Mouse (Mus musculus): ENCODE data around the gene Gpr157.
"Not testable (repeated sequence)": the region's sequence is repeated elsewhere in the genome, so short reads cannot be mapped to it uniquely, and the experiment has no call there.

Gpr157 gene

DNA sequence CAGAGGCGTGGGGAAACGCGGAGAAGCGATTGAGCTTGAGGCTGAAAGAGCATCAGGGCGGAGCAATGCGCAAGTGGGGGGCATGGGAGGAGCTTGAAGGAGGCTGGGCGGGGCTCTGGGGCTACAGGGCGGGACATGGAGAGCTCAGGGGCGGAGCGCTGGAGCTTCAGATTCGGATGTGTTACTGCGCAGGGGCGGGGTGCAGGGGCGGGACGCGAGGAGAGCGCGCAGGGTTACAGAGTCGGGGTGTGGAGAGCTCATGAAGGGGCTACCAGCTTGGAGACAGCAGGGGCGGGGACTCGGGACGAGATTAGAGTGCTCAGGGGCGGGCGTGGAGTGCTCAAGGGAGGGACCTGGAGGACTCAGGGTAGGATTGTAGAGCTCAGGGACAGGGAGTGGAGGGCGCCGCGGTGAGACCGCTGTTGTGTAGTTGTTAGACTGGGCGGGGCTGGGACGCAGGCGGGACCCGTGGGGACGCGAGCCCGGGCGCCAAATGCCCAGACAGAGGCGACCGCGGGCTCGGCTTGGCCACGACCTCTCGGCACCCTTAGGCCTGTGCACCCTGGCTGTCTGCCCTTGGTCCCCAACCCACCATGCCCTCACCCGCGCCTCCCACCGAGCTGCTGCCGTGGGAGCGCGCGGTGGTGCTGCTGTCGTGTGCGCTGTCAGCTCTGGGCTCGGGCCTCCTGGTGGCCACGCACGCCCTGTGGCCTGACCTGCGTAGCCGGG lies at the start of gene Gpr157:
TSS of gene Gpr157 (plus strand) at position 205 of the 729 bp plus-strand sequence.
- DNase-seq (ENCODE audit: low spot score in 2 of 2) = peak; percentile 92

DNA sequence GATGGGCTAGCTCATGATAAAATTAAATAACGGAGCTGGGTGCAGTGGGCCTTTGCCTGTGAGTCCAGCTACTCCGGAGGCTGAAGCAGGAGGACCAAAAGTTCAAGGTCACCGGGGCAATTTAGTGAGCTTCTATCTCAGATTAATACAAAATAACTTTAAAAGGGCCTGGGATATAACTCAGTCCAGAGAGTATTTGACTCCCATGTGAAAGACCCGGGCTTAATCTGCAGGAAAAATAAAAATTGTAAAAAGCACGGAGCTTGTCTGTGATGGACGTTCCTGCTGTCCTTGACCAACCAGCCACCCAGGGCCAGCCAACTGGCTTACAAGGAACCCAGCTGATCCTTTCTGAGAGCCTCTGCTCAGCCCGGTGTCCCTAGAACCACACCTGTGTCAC lies 48.6 kb upstream of the Gpr157 start:
- DNase-seq (ENCODE audit: low spot score in 2 of 2) = no peak

DNA sequence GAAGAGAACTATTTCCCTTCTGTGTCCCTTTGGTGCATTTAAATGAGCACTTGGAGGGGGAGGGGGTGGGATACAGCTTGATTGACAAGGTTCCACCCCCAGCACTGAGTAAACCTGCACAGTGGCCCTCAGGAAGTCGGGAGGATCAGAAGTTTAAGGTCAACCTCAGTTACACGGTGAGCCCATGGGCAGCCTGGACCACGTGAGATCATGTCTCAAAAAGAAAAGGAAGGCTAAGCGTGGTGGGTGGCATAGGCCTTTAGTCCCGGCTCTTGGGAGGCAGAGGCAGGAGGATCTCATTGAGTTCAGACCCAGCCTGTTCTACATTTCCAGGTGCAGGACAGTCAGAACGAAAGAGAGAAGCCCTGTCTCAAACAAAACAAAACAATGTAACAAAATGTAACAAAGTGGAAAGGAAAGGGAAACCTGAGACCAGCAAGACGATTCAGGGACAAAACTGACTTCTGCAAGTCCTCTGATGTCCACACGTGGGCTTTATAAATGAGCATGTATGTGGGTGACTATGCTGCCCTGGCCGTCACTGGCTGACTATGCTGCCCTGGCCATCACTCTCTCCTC lies 47.1 kb upstream of the Gpr157 start:
- no peak for DNase-seq (ENCODE audit: low spot score in 2 of 2)

DNA sequence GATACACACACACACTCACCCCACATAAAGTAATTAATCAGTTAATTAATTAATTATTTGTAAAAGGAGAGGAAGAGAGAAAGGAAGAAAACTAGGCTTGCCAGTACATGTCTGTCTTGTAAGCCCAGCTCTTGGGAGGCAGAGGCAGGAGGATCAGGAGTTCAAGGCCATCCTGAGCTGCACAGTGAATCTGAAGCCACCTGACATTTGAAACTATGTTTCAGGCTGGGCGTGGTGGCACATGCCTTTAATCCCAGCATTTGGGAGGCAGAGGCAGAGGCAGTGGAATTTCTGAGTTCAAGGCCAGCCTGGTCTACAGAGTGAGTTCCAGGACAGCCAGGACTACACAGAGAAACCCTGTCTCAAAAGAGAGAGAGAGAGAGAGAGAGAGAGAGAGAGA lies 46.3 kb upstream of the Gpr157 start:
- DNase-seq (ENCODE audit: low spot score in 2 of 2) = not testable (repeated sequence)

DNA sequence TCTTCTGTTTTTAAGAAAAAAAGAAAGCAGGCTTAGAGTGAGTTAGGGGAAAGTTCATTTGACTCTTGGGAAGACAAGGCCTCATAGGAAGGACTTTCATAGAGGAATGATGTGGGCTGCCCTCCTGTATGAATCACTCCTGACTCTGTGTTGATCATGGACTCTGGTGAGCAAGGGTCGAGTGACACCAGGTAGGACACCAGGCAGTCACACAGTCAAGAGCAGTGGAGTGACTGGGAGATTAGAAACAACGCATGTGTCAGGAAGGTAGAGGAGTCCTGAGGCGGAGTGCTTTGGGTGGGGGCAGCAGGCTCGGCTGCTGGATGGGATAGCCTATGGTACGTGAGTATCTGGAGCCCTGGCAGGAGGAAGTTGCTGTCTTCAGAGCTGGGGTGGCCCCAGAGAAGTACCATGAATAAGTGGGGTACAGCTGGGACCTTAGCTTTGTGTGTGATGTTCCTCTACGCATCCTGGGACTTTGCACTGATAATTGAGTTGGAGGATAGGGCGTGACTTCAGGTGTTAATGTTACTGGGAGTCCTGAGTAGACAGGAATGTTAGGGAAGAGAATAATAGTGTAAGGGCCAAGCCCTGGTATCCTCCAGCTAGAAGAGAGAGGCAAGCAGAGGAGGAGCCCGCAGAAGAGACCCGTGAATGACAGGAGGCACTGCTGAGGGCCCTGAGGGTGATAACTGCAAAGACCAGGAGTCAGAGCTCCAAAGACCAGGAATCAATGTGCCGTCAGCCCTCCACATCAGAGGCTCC lies 45.6 kb upstream of the Gpr157 start:
- no peak for DNase-seq (ENCODE audit: low spot score in 2 of 2)

DNA sequence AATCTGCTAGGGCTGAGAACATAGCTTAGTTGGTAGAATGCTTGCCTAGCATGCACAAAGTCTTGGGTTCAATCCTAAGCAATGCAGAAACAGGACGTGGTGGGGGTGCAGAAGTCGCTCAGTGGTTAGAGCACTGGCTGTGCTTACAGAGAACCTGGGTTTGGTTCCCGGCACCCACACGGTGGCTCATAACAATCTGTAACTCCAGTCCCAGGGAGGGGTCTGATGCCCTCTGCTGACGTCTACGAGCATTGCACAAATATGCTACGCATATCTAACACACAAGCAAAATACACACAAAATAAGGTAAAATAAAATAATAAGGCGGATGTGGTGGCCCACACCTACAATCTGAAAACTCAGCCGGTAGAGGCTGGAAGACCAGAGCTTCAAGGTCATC lies 43.6 kb upstream of the Gpr157 start:
- no peak for DNase-seq (ENCODE audit: low spot score in 2 of 2)

DNA sequence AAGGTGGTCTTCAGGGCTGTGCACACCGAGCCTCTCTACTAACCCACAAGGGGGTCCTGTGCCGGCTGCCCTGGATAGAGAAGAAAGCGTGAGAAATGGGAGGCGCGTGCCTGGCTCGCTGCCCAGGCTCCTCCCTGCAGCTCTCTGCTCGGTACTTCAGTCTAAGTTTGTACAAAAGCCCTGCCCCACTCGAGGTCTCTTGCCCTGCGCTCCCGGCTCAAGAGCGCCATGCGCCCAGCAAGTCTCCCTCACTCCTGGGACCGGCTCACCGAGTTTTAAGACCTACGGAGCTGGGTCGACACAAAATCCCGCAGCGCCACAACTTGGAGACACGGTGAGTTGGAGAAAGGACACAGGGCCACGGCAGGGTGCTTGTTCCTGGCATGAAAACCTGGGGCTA lies 39.1 kb upstream of the Gpr157 start:
- DNase-seq (ENCODE audit: low spot score in 2 of 2) = no peak

DNA sequence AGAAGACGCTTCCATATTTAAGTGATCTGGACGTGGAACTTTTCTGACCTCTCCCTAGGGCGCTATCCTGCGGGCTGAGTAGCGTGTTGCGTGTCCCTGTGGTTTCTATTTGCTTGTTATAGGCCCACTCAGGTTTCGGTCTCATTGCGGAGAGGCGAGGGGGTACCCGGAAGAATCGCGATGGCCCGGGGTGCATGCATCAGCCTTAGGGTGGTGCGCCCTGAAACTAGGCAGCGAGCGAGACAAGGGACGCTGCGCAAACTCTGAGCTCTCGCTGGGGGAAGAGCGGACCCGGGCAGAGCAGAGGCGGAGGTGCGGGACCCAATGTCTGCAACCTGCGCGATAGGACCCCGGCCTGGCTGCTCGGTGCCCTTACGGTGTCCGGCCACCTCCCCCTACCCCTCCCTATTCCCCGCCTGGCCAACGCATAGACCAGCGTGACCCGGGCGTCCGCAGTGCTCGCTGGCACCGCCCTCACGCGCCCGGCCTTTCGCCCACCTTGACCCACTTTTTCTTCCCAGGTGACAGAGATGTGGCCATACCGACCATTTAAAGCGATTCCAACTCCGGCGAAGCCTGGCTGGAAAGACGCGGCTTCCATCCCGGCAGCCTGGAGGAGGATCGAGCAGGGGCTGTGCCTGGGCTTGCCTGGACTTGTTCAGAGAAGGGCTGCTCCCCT lies 38.5 kb upstream of the Gpr157 start:
- no peak for DNase-seq (ENCODE audit: low spot score in 2 of 2)

DNA sequence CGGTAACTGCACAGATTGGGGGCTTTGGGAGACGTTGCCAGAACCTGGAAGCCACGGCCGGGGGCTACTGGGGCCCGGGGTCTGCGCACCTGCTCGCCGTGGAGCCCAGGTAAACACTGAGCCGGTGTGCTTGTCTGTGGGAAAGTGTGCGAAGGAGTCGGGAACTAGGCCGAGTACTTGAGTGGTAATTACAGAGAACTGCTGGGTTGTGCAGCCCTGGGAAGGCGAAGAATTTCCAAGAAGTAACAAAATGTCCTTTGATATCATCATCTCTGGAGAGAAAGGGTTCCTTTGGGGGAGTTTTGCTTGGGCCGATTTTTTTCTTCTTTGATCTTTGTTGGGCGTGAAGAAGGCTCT lies 38.0 kb upstream of the Gpr157 start:
- no peak for DNase-seq (ENCODE audit: low spot score in 2 of 2)

DNA sequence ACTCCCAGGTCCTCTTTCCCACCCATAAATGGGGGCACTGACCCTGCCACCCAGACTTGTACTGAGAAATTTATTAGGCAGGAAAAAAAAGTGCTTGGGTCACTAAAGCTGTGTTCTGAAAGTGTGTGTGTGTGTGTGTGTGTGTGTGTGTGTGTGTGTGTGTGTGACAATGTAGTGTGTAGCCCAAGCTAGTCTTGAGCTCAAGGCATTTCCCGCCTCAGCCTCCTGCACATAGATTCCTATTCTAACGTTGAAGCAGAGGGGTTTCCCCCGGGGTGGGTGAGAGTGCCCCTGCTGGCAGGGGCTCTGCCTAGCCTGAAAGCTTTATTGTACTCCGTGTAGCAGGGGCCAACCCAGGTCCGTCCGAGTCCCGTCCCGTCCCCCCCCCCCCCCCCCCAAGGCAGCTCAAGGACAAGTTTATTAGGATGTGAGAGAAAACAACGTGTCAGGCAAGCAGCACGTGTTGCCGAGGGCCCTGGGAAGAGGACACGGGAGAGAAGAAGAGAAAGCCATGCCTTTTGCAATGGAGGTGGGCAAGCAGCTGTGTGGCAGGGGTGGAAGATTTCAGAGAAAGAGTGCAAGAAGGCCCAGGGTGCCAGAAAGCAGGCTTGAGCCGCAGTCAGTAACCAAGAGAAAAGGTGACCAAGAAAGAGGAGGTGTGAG lies 37.5 kb upstream of the Gpr157 start:
- DNase-seq (ENCODE audit: low spot score in 2 of 2) = no peak

DNA sequence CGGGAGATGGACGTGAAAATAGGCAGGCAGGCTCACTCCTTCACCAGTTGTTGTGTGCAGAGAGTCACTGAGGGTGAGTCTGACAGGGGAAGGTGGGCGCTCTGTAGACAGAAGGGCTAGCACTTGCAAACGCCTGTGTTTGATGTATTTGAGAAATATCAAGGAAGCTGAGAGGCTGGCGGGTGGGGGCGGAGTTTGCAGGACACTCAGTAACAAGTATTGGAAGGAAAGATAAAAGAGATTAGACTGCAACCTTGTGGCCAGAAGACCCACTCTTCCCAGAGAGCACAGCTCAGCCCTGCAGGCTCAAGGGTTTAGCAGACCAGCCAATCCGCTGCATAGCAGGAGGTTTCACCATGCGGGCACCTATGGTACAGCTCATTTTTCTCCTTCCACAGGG lies 35.7 kb upstream of the Gpr157 start:
- DNase-seq (ENCODE audit: low spot score in 2 of 2) = no peak

DNA sequence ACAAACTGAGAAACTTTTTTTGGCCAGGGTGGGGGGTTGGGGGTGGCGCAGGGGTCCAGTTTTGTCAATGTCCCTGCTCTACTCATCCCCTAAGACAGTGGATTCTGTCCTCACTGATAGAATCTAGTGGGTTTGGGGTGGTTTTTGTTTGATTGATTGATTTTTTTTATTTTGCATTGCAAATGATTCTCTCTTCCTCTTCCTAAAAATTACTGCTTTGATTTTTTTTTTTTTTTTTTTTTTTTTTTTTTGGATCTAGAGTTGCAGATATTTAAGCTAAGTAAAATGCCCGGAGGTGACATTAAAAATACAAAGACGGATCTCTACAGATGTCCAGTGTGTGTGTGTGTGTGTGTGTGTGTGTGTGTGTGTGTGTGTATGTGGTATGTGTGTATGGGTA lies 34.8 kb upstream of the Gpr157 start:
- DNase-seq (ENCODE audit: low spot score in 2 of 2) = no peak

DNA sequence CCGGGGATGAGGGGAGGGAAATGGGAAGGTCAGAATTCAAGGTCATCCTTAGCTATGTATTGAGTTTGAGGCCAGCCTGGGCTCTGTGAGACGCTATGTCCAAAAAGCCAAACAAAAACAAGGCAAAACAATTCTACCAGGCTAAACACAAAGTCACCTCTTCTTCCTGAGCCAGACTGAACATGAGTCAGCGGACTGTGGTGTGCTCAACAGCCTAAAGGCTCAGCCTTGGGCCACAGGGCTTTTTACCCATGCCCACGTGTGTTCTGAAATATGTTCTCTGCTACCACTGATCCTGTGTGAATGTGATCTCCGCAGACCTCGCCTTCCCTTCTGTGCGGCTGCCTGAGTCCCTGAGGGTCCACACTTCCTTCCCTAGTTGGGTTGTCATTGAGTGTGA lies 31.0 kb upstream of the Gpr157 start:
- DNase-seq (ENCODE audit: low spot score in 2 of 2) = no peak

DNA sequence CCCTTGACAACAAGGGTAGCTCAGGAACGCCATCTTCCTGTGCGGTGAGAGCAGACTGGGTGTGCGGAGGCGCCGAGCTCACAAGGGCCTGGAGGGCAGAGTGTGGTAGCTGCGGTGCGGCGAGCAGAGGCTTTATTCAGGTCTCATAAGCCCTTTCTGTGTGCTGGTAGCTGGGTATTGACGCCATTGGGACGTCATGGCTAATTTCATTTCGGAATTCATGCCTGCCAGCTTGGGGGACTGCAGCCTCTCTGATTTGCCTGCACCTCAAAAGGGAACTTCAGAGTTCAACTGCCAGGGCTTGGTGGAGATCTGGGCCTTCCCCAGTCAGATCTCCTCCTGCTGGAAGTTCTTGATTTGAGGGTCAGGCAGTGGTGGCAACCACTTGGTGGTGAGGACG lies 29.4 kb upstream of the Gpr157 start:
- no peak for DNase-seq (ENCODE audit: low spot score in 2 of 2)

DNA sequence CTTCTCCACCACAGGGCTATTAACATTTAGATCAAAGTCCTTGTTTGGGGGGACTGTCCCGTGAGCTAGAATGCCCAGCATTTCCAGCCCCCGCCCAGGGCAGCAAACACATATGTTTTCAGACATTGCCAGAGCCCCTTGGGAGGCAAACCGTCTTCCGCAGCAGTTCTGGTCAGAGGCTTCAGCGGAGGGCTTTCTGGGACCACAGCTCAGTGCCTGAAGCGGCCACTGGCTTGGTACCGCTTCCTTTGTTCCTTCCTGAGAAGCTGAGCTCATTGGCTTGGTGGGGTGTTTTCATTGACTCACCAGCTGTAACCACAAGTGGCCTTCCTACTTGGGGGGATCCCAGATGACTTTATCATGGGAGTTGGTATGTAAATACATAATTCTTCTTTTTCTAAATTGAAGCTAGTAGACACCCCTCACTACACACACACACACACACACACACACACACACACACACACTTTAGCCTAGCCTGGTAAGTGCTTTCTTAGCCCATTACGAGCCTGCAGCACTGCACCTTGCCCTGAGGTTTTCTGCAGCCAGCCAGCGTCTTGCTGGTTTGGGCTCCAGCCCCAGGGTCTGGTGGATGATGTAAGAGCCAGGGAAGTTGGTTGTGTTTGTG lies 27.2 kb upstream of the Gpr157 start:
- no peak for DNase-seq (ENCODE audit: low spot score in 2 of 2)

DNA sequence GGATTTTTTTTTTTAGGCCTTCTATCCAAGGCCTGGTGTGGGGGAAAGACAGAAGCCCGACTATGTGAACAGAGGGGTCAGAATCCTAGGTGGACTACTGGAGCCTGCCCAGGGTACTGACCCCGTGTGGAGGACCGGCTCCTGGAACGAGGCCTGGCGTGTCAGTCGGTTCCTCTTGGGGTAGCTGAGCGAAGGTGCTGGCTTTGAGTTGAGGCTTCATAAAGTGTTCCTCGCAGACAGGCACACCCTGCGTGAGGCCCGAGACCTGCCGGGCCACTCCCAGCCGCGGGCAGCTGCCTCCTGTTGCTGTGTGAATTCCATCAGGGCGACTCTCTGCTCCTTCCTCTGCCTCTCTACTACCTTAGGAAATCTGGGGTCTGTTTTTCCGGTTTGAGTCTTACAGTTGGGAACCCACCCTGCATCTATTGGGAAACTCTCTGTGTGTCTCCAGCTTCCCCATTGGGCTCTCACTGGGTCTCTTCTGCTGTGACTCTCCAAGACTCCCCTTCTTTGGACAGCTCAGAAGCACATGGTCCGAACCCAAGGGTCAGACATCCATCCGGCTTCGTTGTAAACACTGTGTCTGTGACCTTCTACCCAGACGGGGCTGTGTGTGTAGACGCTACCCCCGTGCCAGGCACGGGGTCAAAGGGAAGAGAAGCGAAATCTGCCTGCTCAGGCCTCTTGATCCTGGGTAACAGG lies 26.5 kb upstream of the Gpr157 start:
- DNase-seq (ENCODE audit: low spot score in 2 of 2) = no peak

DNA sequence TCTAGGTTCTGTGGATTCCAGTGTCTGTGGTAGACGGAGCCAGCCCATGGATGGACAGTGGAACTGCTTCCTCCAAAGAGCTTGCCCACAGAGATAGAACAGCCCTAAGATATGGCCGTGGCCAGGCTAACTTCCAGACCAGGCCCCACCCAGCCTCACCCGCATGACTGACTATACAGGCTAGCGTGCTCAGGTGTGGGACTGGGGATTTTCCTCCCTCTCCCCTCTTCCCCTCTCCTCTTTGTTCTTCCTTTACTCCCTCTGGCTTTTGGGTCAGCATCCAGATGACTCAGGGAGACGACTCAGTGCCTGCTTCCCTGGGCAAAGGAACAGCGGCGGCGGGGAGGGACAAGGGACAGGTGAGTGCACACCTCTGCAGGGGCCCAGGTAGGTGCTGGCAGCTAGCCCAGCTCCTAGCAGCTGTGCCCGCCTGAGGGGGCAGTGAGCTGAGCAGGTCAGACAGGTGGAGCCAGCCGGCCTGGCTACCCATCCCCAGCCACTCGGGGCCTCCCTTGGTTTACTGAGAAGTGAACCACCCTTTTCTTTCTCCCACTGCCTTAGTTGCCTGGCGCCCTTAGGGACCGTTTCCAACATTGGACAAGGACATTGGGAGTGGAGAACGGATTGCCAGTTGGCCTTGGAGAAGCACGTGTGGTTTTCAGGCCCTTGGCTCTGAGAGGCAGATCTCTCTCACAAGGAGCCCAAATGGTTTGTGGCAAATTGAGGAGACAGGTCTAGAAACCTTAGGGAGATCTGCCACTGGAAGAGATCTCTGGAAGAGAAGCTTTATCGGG lies 25.5 kb upstream of the Gpr157 start:
- no peak for DNase-seq (ENCODE audit: low spot score in 2 of 2)

DNA sequence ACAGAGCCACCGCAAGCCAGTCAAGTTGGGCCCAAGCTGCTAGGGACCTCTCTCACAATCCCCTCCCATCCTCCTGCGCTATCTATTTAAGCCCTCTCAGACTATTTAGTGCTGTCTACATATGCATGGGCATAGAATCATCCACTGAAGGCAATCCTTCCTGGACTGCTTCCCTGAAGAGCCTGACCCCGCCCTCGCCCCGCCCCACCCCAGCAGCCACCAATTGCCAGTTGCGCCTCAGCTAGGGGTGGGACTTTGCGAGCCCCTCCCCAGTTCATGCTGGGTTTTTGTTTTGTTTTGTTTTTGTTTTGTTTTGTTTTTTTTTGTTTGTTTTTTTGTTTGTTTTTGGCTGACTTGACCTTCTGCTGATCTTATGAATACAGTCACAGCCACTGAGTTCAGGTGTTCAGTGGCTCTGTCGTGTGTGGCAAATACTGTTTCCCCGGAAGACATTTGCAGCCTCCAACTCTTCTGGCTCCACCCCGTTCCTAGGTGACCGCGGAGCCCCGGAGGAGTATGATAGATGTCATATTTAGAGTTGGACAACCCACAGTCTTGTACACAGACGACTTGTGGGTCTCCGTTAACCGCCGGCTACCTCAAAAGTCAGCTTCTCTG lies 20.4 kb upstream of the Gpr157 start:
- DNase-seq (ENCODE audit: low spot score in 2 of 2) = no peak

DNA sequence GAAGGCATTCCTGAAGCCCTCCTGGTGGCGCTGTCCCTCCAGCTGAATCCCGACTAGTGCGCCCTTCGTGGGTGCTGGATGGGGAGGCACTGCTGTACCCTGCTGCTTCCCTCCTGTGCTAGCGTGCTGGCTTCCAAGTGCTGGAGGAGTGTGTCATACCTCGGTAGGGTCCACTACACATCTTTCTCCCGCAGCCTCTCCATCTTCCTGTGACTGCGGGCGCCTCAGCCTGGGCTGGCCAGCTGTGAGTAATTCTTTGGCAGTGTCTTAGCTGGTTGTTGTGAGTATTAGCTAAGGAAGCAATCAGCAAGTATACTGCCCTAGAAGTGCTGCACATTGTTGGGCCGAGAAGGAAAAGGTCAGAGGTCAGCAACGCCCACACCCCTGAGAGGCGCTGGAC lies 18.9 kb upstream of the Gpr157 start:
- DNase-seq (ENCODE audit: low spot score in 2 of 2) = no peak

DNA sequence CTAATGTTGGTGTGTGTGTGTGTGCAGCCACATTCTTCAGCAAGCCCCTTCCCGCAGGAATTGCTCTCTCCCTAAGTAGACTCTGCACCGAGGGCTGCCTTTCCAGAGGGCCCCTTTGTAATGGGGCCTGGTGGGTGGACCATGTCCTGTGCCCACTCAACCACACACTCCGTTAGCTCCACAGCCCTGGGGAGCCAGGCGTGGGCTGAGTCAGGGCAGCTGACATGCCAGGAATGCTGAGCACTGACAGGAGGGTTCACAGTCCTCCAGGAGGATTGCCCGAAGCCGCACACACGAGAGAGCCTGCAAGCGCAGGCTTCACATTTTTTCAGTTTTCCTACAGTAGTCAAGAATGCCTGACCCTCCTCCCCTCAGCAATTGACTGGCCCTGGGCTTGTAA lies 17.0 kb upstream of the Gpr157 start:
- no peak for DNase-seq (ENCODE audit: low spot score in 2 of 2)

Data from right cerebral cortex, postnatal 10 days (tissue).